Mouse (Mus musculus): ENCODE measurements at regions not wholly inside any gene's neighbourhood (a gene's known extent, or its start where the extent isn't known, plus 50 kb on each side); places are given as distances from the start of the nearest gene placed in this dataset.

GRCm38 (mm10) chr16:42681196-42681595 is 194.5 kb upstream of the Zbtb20 start:
- DNase-seq (ENCODE audit: low read depth, low spot score), result no peak

GRCm38 (mm10) chr16:42677211-42677610 is 198.5 kb upstream of the Zbtb20 start:
- DNase-seq (ENCODE audit: low read depth, low spot score), result no peak

- no peak for DNase-seq (ENCODE audit: low read depth, low spot score)
These were observed 199.1 kb upstream of the Zbtb20 start for GRCm38 (mm10) chr16:42676406-42677075.

DNA sequence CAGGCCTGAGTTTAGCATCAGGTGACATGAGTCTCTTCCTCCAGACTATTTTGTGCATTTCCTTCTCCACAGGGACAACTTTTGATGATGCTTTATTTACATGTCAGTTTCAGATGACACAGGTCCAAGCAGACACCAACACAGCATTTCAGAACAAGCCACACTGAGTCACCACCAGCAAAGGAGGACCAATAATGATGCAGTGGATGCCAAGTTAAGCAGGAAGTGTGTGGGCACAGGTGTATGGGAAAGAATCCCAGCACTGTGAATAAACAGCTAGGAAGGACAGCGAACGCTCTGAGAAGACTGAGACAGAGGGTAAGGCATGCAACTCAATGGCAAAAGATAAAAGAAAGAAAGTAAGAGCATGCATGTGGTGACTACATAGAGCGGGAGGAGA is 200.7 kb upstream of the Zbtb20 start:
- DNase-seq (ENCODE audit: low read depth, low spot score), result no peak

- no peak for DNase-seq (ENCODE audit: low read depth, low spot score)
These were observed 209.1 kb upstream of the Zbtb20 start for GRCm38 (mm10) chr16:42666601-42667000.

- no peak for DNase-seq (ENCODE audit: low read depth, low spot score)
These were observed 223.6 kb upstream of the Zbtb20 start for GRCm38 (mm10) chr16:42651904-42652732.

GRCm38 (mm10) chr16:42649767-42650166 is 225.9 kb upstream of the Zbtb20 start:
- DNase-seq (ENCODE audit: low read depth, low spot score), result no peak

DNA sequence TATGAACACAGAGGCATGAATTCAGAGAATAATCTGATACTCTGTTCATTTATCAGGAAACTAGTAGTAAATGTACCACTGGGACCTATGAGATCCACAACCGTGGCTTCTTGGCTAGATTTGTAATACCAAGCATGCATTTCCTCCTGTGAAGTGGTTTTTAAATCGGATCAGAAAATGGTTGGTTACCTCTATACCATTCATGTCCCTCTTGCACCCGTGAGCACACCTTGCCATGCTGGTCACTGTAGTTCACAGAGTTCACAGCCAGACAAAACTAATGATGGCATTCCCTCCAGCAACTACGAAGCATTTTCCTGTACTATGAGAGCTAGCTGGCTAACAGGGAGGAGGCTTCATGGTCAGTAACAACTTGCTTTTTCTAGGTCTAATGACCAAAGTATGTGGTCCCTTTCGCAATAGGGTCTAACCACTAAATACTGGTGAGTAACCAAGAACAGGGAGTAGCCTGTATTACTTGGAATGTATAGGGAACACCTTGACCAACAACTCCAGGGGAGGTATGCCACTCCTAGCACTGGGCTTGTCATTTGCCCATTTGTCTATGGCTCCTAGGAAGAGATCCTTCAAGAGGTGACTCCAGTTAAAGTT is 227.0 kb upstream of the Zbtb20 start:
- DNase-seq (ENCODE audit: low read depth, low spot score), result no peak

DNA sequence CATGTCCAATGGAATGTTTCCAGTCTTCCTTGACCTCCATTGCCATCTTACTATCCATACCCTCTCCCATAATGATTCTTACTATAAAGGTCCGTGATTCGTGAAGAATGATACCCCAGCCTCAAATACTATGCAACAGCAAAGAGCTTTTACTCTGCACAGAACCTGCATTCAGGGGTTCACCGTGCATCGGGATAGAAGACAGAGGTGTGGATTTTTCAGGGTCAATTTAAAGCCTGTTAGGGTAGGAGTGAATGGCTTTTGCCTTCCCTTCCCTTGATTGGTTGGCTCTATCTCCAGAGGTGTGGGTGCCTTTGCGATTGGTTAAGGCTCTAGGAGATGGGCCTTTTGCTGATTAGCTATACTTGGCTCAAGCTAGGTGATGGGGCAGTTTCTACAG is 227.9 kb upstream of the Zbtb20 start:
- no peak for DNase-seq (ENCODE audit: low read depth, low spot score)

- no peak for DNase-seq (ENCODE audit: low read depth, low spot score)
These were observed 239.9 kb upstream of the Zbtb20 start for GRCm38 (mm10) chr16:42635766-42636165.

DNA sequence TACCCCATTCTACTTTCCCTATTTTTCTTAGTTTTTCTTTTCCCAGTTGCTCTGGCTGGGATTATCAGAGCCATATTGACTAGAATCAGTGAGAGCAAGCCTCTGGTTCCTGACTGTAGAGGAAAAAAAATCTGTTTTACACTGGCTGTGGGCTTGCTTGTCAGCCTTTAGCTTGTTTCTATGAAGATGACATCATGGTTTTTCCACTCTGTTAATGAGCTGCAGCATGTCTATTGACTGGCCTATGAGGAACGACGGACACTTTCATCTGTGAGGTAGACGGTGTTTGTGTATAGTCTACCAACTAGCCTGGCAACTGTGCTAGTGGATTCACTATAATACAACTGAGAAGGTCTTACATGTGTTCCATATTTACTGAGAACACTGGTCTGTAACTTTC is 248.0 kb upstream of the Zbtb20 start:
- DNase-seq (ENCODE audit: low read depth, low spot score), result no peak

DNA sequence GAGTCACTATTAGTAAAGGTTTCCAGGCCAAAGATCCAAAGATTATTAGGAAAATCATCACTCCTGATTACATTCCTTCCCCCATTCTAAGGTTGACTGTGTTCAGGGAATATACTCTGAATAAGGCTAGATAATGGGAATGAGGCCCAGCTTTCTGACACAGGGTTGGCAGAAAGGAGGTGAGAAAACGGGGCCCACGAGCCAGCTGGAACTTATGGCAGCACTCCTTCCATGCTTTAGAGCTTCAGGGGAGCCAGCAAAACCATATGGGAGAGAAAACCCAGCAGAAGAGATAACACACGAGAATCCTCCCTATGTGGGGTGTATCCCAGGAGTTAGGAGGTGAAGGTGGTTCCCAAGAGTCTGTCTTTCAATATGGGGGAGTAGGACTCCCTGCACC is 259.8 kb upstream of the Zbtb20 start:
- no peak for DNase-seq (ENCODE audit: low read depth, low spot score)

GRCm38 (mm10) chr16:42612011-42612410 is 263.7 kb upstream of the Zbtb20 start:
- DNase-seq (ENCODE audit: low read depth, low spot score), result no peak

- DNase-seq (ENCODE audit: low read depth, low spot score), result no peak
These were observed 267.3 kb upstream of the Zbtb20 start for GRCm38 (mm10) chr16:42608336-42608735.

- no peak for DNase-seq (ENCODE audit: low read depth, low spot score)
These were observed 251.9 kb upstream of the Gap43 start for GRCm38 (mm10) chr16:42592321-42592720.

DNA sequence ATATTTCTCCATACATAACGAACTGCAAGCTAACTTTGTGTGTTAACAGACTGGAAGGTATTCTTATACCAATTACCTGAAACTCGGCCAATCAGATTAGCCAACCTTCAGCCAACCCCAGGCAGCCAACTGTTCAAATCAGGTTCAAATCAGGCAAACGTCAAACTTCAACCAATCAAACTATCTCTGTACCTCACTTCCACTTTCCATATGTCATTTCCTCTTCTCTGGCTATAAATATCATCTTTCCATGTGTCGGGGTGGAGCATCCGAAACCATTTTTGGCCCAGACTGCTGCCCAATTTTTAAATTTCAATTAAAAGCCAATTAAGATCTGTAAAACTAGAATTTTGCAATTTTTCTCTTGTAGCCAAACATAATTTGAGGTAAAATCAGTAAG is 251.1 kb upstream of the Gap43 start:
- DNase-seq (ENCODE audit: low read depth, low spot score), result no peak

DNA sequence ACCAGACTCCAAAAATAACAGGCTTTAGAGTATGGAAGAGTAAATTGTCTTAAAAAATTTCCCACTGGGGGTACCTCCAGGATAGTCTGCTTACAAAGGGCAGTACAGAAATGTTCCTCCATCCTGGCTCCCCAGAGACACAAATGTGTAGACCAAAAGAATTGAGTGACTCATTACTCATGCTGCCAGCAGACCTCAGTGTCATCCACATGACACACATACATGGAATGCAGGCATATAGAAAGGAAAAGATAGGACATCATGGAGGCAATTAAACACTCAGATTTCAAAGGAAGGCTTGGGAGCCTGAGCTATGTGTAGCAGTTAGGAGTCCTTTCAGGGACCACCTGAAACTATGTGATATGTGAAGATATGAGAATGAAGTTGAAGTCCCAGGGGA is 245.7 kb upstream of the Gap43 start:
- DNase-seq (ENCODE audit: low read depth, low spot score), result no peak

- no peak for DNase-seq (ENCODE audit: low read depth, low spot score)
These were observed 235.1 kb upstream of the Gap43 start for GRCm38 (mm10) chr16:42575517-42575946.

DNA sequence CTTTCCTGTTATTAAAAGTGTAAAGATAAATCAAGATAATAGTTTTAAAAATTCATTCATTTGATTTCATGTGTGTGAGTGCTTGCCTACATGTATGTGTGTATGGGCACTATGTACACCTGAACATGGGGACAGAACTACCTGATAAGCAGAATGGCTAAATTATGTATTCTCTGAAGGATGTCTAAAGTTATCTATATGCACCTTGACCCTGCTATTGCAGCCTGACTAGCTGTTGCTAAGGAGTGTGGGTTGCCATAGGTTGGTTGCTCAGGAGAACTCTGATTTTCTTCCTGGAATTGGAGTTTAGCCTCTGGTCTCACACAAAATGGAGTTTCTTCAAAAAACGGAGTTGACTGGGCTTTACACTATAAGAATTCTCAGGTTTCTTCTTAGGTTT is 234.5 kb upstream of the Gap43 start:
- DNase-seq (ENCODE audit: low read depth, low spot score), result no peak

DNA sequence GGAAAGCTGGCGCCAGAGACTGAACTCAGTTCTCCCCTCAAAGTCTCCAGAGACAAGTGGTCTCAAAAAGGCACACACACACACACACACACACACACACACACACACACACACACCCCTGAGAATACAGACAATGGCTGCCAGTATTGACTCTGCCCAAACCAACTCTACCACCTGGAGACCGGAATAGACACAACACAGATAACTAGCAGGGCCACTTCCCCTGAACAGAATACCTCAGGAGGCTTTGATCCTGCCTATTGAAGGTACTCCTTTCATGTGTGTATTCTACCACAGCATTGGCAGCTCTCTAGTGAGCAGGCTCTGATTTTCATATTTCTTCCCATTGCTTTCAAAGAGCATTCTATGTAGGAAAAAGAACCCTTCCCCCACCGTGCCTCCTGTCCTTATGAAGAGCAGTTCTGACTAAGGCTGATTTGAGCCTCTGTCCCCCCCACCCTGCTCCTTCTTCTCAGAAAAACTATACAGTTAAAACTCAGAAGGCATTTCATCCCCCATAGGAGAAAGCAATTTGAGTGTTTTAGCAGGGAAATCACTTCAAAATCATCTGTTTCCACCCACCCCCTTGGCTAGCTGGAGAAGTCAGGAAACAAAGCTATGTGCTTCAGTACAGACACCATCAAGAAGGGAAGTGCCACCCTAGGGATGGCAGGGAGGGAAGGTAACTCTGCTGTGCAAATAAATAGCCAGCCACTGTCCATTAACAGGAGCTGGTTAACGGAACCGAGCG is 230.0 kb upstream of the Gap43 start:
- DNase-seq (ENCODE audit: low read depth, low spot score), result no peak

- DNase-seq (ENCODE audit: low read depth, low spot score), result no peak
These were observed 228.9 kb upstream of the Gap43 start for GRCm38 (mm10) chr16:42569335-42569734.

- DNase-seq (ENCODE audit: low read depth, low spot score), result no peak
These were observed 209.1 kb upstream of the Gap43 start for GRCm38 (mm10) chr16:42549591-42549990.

Measured in A20 (cell line).